In the genomic region with DNA sequence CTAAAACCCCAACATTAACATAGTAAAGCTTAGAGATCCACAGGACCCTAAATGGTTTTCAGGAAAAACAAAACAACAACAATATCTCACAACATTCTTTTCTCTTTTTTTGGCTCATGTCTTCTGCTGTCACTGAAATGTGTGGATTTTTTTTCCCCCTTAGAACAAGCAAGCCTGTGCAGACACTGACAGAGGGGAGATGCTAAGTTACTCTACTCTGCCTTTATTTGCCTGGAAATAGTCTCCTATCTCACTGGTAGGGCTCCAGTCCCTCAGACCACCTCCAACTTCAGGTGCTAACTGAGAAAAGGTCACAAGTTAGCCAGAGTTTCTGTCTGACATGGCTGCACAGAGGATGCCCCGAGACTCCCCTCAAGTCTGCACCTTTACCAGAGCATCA, we compare ENCODE assay signal across 12 mouse cellular contexts. TPM values are rescaled to one million over a fixed set of nuclear protein-coding genes. Genes with fewer than 3 reads are reported as not detected.
DNase-seq lines count a peak whose midpoint lies in the region; ATAC-seq lines count a peak whose summit lies in the region.
"Had no signal": no experiment of that assay in that cellular context is flagged by ENCODE, and none has a peak within 500 bp of the region (broad histone marks: within the 10 kb centered on the region; RNA-seq: fewer than 3 reads in every experiment).

No protein-coding gene starts in this region.

- no peak overlapping the region; the same call in 1 of the 2 replicates for H3K4me3 ChIP-seq in heart, embryonic 11.5 days (ENCODE audit: low read depth, low read length)
- H3K4me3 ChIP-seq in neural tube, embryonic 11.5 days (ENCODE audit: low read depth, low read length) = no peak overlapping the region
- H3K4me3 ChIP-seq in midbrain, embryonic 10.5 days = peak overlapping the region; percentile 46

- DNase-seq in heart, postnatal 4 days = no peak
- DNase-seq in neural tube, embryonic 11.5 days (ENCODE audit: low spot score) = no peak
- no peak for DNase-seq in neural tube, embryonic 10.5 days (ENCODE audit: extremely low spot score, low spot score)
- DNase-seq in midbrain, embryonic 10.5 days (ENCODE audit: low spot score) = no peak
- DNase-seq in ovary, postnatal 10 days (ENCODE audit: low spot score) = no peak
- DNase-seq in gastrocnemius, adult 18-20 months (ENCODE audit: low spot score) = no peak
- no peak for DNase-seq in testis, postnatal 10 days (ENCODE audit: low spot score)
- DNase-seq: lung, postnatal 4 days had no signal

- no peaks in the 10 kb centered on the region for H3K27me3 ChIP-seq in heart, embryonic 11.5 days (ENCODE audit: control insufficient read depth, insufficient read depth, low read length)
- no peaks in the 10 kb centered on the region for H3K27me3 ChIP-seq in neural tube, embryonic 11.5 days (ENCODE audit: control insufficient read depth, insufficient read depth, low read length)
- peaks cover 40% of the 10 kb centered on the region for H3K27me3 ChIP-seq in midbrain, embryonic 10.5 days (ENCODE audit: low read depth, poor library complexity, severe bottlenecking)

- no peak overlapping the region for H3K9ac ChIP-seq in heart, embryonic 11.5 days (ENCODE audit: low read depth, low read length)
- H3K9ac ChIP-seq in neural tube, embryonic 11.5 days (ENCODE audit: low read length) = no peak overlapping the region

- H3K4me1 ChIP-seq in heart, embryonic 11.5 days (ENCODE audit: control insufficient read depth, insufficient read depth, low read length) = 0 out of 2 replicates have a peak, but pooled peaks cover 2% of the 10 kb centered on the region
- peaks cover 12% of the 10 kb centered on the region for H3K4me1 ChIP-seq in neural tube, embryonic 11.5 days (ENCODE audit: control insufficient read depth, insufficient read depth, low read length)
- H3K4me1 ChIP-seq in midbrain, embryonic 10.5 days = peaks cover 40% of the 10 kb centered on the region

- no peaks in the 10 kb centered on the region for H3K9me3 ChIP-seq in heart, embryonic 11.5 days (replicated peaks; ENCODE audit: control insufficient read depth, low read length)
- no peaks in the 10 kb centered on the region for H3K9me3 ChIP-seq in neural tube, embryonic 11.5 days (ENCODE audit: control insufficient read depth, low read length)
- H3K9me3 ChIP-seq in midbrain, embryonic 10.5 days (replicated peaks) = no peaks in the 10 kb centered on the region

- WGBS in heart, embryonic 11.5 days (ENCODE audit: insufficient replicate concordance) = 81% methylated on average over 1 of the region's 1 CpGs
- WGBS in neural tube, embryonic 11.5 days = 81% methylated on average over 1 of the region's 1 CpGs
- 80% methylated on average over 1 of the region's 1 CpGs for WGBS in midbrain, embryonic 10.5 days

- H3K36me3 ChIP-seq in heart, embryonic 11.5 days (ENCODE audit: control insufficient read depth, insufficient read depth, low read length) = no peaks in the 10 kb centered on the region
- no peaks in the 10 kb centered on the region for H3K36me3 ChIP-seq in neural tube, embryonic 11.5 days (ENCODE audit: control insufficient read depth, insufficient read depth, low read length)
- H3K36me3 ChIP-seq in midbrain, embryonic 10.5 days = no peaks in the 10 kb centered on the region

- H3K4me2 ChIP-seq in heart, embryonic 11.5 days = peak overlapping the region; percentile 53
- H3K4me2 ChIP-seq in neural tube, embryonic 11.5 days (ENCODE audit: low read depth) = peak overlapping the region; percentile 42; the same call in 1 of the 2 replicates

- no peak for ATAC-seq in heart, embryonic 11.5 days (replicated peaks; ENCODE audit: insufficient number of reproducible peaks, low FRiP score, low TSS enrichment)
- peak; percentile 25; the same call in 1 of the 2 replicates for ATAC-seq in neural tube, embryonic 11.5 days (ENCODE audit: insufficient read depth, low FRiP score, low TSS enrichment)

- H3K27ac ChIP-seq in heart, embryonic 11.5 days (ENCODE audit: low read depth, low read length) = no peak overlapping the region
- H3K27ac ChIP-seq in neural tube, embryonic 11.5 days (ENCODE audit: low read depth, low read length) = peak overlapping the region; percentile 49; the same call in 1 of the 2 replicates
- peak overlapping the region; percentile 85 for H3K27ac ChIP-seq in midbrain, embryonic 10.5 days (replicated peaks)
- H3K27ac ChIP-seq: left cerebral cortex, adult 2 months had no signal

RNA-seq across cellular contexts. Expression of a gene that starts 28.6 kb away (rescaled TPM):
- 0.14 and 0.16 TPM in 2 replicates for polyA plus RNA-seq in heart, embryonic 11.5 days (2014; fragmentation: Nextera tagmentation; extraction: Ambion mirVana)
- total RNA-seq in heart, postnatal 4 days (2021) = 1 to 10 TPM; 1.2 to 1.3 TPM
- 1.1 and 1.2 TPM in 2 replicates for polyA plus RNA-seq in neural tube, embryonic 11.5 days (2014; fragmentation: Nextera tagmentation; extraction: Ambion mirVana)
- 0.15 and 0.17 TPM in 2 replicates for polyA plus RNA-seq in midbrain, embryonic 10.5 days (2016; fragmentation: Nextera tagmentation; extraction: Ambion mirVana)
- total RNA-seq in gastrocnemius, adult 18-20 months (2021) = under 1 TPM; 0.37 to 0.66 TPM
- total RNA-seq: hematopoietic stem cell, adult 5-6 weeks had no signal

RNA-seq across cellular contexts. Expression of a gene that starts 43.8 kb away (rescaled TPM):
- 64.1 and 73.2 TPM in 2 replicates for polyA plus RNA-seq in heart, embryonic 11.5 days (2014; fragmentation: Nextera tagmentation; extraction: Ambion mirVana)
- total RNA-seq in heart, postnatal 4 days (2021) = 10 to 100 TPM; 34.9 to 37.4 TPM
- 141 and 149 TPM in 2 replicates for polyA plus RNA-seq in neural tube, embryonic 11.5 days (2014; fragmentation: Nextera tagmentation; extraction: Ambion mirVana)
- polyA plus RNA-seq in midbrain, embryonic 10.5 days (2016; fragmentation: Nextera tagmentation; extraction: Ambion mirVana) = 144 and 150 TPM in 2 replicates
- 10 to 100 TPM; 20.8 to 21.0 TPM for total RNA-seq in gastrocnemius, adult 18-20 months (2021)

RNA-seq across cellular contexts. Expression of a gene that starts 49.5 kb away (rescaled TPM):
- polyA plus RNA-seq in heart, embryonic 11.5 days (2014; fragmentation: Nextera tagmentation; extraction: Ambion mirVana) = 0.59 and 3.4 TPM in 2 replicates
- total RNA-seq in heart, postnatal 4 days (2021) = under 1 TPM in 1 of 2 experiments, not detected in 1; 0.12 TPM
- polyA plus RNA-seq in neural tube, embryonic 11.5 days (2014; fragmentation: Nextera tagmentation; extraction: Ambion mirVana) = 0.08 and 0.16 TPM in 2 replicates
- polyA plus RNA-seq in midbrain, embryonic 10.5 days (2016; fragmentation: Nextera tagmentation; extraction: Ambion mirVana) = not detected in 2 replicates
- total RNA-seq in gastrocnemius, adult 18-20 months (2021) = under 1 TPM in 1 of 2 experiments, not detected in 1; 0.71 TPM
- total RNA-seq: hematopoietic stem cell, adult 5-6 weeks; left cerebral cortex, adult 2 months had no signal
- polyA plus RNA-seq: C2C12 had no signal
